Mouse (Mus musculus) layer of hippocampus, postnatal 36 days (tissue): ENCODE data around the gene 4931406P16Rik. TPM values are rescaled to one million over a fixed set of nuclear protein-coding genes. Genes with fewer than 3 reads are reported as not detected.

Experiments used
- DNase-seq, 2 experiments: peaks; one replicate each; pipeline ENCODE4 v3.0.0; 2022
- total RNA-seq, 2 experiments: library from RNA; stranded (reverse); gene quantifications; 2 replicates each; pipeline ENCODE4 v1.2.3; 2021

The 4931406P16Rik gene
- total RNA-seq, 2 experiments from 2014 or later, result 36.5 to 42.3 TPM

GRCm38 (mm10) chr7:34242176-34242575 is 71.2 kb downstream of the 4931406P16Rik start:
- peak; percentile 51 to 53 for DNase-seq

GRCm38 (mm10) chr7:34238086-34238485 is 75.3 kb downstream of the 4931406P16Rik start:
- no peak for DNase-seq

GRCm38 (mm10) chr7:34235602-34236001 is 77.7 kb downstream of the 4931406P16Rik start:
- no peak for DNase-seq

DNA sequence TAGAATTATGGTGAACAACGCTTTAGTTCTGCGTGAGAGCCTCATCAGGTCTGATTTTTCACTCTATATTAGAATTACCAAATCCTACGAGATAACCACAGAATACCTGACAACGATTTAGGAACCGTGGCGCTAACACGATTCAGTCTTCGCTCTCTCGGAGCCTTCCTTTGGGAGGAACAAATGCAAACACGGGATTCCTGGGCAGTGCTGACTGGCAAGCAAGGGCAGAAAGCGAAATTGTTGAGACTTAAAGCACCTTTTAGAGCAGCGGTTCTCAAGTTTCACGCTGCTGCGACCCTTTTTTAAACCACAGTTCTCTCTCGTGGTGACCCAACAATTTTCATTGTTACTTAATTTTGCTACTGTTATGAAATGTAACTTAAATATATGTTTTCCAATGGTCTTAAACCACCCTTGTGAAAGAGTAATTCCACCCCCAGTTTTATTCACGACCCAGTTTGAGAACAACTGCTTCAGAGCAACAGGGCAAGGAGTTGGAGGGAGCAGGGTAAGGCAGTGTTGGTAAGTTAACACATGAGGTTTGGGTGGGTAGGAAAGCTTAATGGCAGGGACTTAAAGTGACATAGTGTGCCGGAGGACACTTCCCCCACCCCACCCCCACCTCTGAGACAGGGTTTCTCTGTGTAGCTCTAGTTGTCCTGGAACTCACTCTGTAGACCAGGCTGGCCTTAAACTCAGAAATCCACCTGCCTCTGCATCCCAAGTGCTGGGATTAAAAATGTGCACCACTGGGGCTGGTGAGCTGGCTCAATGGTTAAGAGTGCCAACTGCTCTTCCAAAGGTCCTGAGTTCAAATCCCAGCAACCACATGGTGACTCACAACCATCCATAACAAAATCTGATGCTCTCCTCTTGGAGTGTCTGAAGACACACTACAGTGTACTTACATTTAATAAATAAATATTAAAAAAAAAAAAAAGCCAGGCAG is 78.5 kb downstream of the 4931406P16Rik start:
- DNase-seq, result no peak

DNA sequence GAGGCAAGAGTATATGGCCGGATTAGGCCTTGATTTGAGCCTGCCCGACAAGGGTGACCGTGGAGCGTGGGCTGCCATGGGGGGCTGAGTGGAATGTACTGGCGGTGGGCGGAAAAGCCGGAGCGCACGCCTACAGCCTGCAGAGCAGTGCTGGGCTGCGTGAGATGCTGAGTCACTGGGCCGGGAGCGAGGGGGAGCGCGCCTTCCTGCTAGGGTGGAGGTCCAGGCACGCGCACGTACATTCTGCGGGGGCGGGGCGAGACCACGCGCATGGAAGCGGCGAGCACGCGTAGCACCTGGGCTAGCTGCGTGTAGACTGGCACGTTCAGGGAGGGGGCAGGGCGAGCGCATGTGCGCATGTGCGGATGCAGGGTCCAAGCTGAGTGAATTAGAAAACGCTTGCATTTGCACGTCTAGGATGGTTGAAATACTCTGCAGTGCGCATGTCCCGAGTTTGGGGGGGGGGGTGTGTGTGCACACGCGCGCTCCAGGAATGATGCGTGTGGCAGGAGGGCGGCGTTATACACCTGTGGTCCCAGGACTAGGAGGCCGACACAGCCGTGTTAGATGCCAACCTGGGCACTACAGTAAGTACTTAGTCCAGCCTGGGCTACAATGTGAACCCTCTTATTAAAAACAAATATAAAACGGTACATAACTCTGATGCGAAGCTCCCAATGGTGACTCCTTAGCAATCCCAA is 79.3 kb downstream of the 4931406P16Rik start:
- peak; percentile 100 for DNase-seq

DNA sequence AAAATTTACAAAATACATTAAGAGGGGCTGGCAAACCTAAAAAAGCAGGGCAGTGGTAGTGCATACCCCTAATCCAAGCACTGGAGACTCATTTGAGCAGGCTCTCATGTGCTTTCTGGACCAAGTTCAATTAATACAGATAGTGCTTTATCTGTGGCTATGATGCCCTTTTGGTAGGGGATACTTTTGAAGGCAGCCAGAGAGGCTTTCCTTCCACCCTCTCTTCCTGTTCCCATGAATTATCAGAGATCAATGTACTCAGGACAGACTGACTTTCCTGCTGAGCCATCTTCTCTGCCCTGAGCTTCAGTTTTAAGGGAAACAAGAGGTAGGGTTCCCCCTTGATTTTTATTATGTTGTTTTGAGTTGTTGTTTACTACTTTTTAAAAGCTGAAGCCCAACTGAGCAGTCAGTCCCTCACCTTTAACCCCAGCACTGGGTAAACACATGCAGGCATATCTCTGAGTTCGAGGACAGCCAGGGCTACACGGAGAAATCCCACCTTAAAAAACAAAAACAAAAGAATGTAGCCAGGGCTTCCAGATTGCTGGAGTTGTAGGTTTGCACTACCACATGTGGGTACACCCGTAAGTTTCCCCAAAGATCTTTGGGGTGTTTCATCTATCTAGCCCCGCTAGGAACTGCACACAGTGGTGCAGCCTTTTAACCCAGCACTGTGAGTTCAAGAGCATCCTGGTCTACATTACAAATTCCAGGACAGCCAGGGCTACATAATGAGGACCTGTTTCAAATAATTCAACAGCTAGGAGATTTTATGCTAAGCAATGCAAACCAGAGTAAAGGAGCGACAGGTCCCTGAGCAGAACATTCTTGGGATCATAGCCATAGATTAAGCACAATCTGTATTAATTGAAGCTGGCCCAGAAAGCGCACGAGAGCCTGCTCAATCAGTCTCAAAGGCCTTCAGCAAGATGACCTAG is 80.3 kb downstream of the 4931406P16Rik start:
- no peak for DNase-seq

DNA sequence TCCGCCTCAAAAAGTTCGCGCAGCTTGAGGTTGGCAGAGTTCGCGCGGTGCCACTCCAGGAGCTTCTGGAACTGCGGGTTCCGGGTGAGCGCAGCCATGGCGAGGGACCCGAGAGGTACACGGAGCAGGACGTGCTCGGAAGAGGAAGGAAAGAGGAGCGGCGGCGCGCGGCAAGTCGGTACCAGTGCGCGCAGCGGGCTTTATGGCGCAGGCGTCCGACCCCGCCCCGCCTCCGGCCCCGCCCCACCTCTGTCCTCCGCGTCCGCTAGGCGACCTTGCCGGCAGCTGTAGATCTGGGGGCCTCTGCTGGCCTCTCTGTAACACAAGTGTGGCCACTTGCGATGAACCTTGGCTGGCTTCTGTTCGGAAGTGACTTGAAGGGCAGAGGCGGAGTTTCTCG is 83.2 kb downstream of the 4931406P16Rik start, which contains the start of gene Gpi1:
Gene Gpi1, minus strand, starts transcription at position 221 of the 400 bp plus-strand sequence.
- peak; percentile 70 to 72 for DNase-seq

- DNase-seq, result peak; percentile 50 to 53
These were observed 83.7 kb downstream of the 4931406P16Rik start for GRCm38 (mm10) chr7:34229691-34230111.

DNA sequence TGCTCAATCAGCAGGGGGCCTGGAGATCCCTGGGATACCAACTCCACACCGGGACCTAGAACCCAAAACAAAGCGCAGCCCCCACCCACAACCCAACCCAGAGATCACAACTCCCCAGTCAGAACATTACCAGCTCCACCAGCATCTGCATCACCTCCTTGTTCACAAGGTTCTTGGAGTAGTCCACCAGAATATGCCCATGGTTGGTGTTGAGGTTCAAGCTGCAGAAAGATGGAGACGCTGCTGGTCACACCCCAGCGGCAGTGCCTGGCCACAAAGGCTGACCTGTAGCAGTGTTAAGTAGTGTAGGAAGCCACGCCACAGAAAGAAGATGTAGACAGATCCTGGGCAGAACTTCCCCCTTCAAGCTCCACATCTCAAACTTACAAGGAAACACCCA is 84.2 kb downstream of the 4931406P16Rik start:
- no peak for DNase-seq

DNA sequence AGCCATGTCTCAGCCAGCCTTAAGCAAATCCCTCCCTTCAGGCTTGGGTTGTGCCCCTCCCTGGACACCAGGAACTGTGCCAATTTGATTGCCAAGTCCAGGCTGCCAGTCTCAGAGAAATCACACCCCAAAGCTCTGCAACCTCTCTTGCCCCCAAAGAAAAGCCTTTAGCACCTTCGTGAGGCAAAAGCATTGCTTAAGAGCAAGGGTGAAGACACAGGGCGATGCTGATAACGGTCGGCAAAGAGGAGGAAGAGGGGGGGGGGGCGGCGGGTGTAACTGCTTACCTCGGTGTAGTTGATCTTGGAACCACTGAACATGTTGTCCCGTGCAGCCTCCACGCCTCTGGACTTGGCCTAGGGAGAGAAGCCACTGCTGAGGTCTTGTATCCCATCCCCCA is 84.7 kb downstream of the 4931406P16Rik start:
- DNase-seq, result no peak

DNA sequence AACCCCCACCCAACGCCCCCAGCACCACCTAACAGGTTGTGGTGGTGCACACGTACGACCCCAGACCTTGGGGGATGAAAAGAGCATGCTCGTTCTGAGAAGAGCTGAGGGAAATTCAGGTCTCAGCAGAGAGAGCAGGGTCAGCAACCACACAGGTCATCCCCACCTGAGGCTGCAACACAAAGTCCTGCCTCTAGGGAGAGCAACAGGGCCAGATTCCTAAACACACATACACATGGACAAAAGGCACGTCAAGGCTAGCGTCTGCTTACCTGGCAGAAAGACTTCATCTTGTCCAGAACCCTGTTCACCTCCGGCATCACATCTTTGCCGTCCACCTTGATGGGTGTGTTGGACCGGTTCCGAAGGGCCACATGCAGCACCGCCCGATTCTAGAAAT is 86.5 kb downstream of the 4931406P16Rik start:
- no peak for DNase-seq

DNA sequence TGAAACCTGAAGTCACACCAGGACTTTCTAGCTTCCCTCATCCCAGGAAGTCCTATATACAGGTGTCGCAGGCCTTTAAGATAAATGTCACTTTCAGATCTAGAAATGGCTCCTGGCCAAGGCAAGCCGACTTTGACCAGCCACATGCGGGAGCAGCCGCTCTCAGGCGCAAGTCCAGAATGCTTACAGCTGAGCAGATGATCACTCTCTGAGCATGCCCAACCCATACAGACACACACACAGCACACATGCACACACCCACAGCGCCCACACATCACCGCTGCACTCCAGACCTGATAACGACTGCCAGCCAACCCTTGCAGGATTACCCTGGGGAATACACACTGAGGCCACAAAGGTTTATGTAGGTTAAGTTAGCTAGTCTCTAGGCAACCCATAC is 87.3 kb downstream of the 4931406P16Rik start:
- DNase-seq, result no peak

GRCm38 (mm10) chr7:34224308-34224707 is 89.0 kb downstream of the 4931406P16Rik start:
- no peak for DNase-seq

DNA sequence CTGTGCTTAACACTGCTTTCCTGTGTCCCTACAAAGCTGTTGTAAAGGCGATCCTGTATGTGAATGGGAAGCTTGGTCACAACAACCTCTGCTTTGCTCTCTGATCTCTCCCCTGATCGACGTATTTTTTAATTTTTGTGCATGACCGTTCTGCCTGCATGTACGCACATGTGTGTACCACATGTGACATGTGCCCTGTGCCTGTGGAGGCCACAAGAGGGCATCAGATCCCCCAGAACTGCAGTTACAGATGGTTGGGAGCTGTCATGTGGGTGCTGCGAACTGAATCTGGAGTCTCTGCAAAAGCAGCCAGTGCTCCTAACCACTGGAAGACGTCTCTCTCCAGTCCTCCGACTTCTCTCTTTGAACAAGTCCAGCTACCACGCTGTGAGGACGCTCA is 91.0 kb downstream of the 4931406P16Rik start:
- no peak for DNase-seq

- no peak for DNase-seq
These were observed 91.6 kb downstream of the 4931406P16Rik start for GRCm38 (mm10) chr7:34221594-34222250.

DNA sequence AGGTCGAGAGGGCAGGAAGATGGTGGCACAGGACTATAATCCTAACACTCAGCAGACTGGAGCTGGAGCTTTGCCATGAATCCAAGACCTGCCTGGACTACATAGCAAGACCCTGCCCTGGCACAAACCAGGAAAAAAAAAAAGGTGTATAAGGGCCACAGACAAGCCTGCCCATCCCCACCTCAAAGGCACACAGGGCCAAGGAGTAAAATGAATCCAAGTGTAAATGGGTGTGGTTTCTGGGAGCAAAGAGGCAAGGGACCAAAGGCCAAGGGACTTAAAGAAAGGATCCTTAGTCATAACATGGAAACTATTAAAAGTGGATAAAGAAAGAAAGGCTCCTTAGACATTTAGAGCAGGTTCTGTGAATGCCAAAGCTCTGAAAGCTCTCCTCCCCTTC is 94.9 kb downstream of the 4931406P16Rik start:
- DNase-seq, result no peak

- DNase-seq, result no peak
These were observed 96.9 kb downstream of the 4931406P16Rik start for GRCm38 (mm10) chr7:34216474-34216873.

GRCm38 (mm10) chr7:34215481-34215880 is 97.9 kb downstream of the 4931406P16Rik start:
- no peak for DNase-seq

GRCm38 (mm10) chr7:34214644-34215043 is 98.7 kb downstream of the 4931406P16Rik start:
- DNase-seq, result no peak

DNA sequence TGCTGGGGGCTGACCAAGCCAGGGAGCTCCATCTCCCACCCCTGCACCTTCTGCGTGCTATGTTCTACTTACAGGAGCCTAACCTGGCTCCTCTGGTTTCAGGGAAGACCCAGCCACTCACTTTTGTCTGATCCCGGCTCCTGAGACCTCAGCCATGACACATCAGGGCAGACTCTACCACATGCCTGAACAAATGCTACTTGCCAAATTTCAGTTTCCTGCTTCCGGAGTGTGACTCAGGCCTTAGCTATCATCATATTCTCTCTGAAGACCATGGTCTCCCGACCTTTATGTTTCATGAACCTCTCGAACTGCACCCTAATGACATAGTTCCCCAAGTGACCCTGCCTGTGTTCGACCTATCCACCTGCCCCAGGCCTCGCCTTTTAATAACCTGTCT is 100.1 kb downstream of the 4931406P16Rik start:
- DNase-seq, result no peak

GRCm38 (mm10) chr7:34208027-34208745 is 105.2 kb downstream of the 4931406P16Rik start:
- DNase-seq, result no peak
